Mouse (Mus musculus) brain, adult 2 months (tissue): ENCODE data around the gene Ctu2.

Experiments
- DNase-seq: peaks from one replicate; pipeline ENCODE4 v3.0.0; 2011; ENCODE audit warnings: low read depth, low spot score

Gene Ctu2

GRCm38 (mm10) chr8:122484831-122485230, 8.9 kb downstream of the Ctu2 start:
- DNase-seq: no peak

DNA sequence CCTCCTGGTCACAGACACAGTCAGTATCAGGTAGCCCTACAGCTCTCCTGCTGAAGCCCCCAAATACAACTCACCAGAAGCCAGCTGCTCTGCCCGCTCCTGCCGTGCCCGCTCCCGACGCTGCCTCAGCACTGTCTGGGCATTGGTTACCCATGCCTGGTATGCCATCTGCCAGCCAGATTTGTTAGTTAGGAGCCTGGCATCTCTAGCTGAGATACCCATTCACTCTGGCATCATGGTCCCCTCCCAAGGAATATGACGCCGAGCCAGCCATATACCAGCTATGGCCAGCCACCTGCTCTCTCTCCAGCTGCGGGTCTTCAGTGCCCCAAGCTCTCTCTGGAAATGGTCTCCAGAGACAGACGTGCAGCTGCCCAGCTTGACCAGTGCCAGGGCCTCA, 12.4 kb downstream of the Ctu2 start:
- DNase-seq: no peak

- DNase-seq: no peak
Observed at GRCm38 (mm10) chr8:122497016-122497734, 21.2 kb downstream of the Ctu2 start.

GRCm38 (mm10) chr8:122497912-122498311, 22.0 kb downstream of the Ctu2 start:
- DNase-seq: no peak

DNA sequence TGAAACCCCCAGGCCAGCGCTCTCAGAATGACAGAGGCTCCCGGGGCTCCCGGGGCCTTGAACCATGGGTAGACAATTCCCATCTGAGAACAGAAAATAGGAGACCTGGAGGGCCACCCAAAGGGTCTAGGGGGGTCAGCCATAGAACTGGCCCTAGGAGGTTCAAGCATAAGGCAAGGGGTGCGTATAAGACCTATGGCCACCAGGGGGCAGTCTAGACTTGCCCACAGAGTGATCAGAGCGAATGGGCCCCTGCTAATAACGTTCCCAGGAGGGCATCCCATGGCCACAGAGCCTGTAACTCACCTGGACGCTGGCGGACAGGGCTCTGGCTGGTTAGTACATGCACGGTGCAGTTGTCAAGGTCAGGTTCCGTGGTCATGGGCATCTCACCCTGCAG, 24.9 kb downstream of the Ctu2 start:
- DNase-seq: peak; percentile 84

GRCm38 (mm10) chr8:122511552-122511951, 35.6 kb downstream of the Ctu2 start:
- DNase-seq: no peak

DNA sequence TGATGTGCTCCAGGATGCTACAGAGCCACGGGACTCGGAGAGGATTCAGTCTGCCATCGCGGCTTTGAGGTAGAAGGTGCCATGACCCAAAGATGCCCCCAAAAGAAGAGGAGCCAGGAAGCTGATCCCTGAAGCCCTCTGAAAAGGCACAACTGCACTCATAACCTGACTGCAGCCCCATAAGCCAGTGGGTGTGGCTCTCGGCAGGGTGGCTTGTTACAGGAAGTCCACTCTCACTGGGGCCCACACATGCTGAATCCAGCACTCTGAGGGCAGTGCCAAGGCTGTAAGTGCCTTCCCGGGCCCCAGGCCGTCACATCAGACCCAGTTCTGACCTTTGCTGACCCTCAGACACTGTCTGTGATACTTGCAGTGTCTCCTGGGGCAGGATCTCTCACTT, 36.4 kb downstream of the Ctu2 start:
- DNase-seq: no peak

- DNase-seq: no peak
Observed at GRCm38 (mm10) chr8:122515699-122516098, 39.8 kb downstream of the Ctu2 start.

GRCm38 (mm10) chr8:122517541-122518190, 41.7 kb downstream of the Ctu2 start:
- no peak for DNase-seq

- no peak for DNase-seq
Observed at GRCm38 (mm10) chr8:122520611-122521010, 44.7 kb downstream of the Ctu2 start.

DNA sequence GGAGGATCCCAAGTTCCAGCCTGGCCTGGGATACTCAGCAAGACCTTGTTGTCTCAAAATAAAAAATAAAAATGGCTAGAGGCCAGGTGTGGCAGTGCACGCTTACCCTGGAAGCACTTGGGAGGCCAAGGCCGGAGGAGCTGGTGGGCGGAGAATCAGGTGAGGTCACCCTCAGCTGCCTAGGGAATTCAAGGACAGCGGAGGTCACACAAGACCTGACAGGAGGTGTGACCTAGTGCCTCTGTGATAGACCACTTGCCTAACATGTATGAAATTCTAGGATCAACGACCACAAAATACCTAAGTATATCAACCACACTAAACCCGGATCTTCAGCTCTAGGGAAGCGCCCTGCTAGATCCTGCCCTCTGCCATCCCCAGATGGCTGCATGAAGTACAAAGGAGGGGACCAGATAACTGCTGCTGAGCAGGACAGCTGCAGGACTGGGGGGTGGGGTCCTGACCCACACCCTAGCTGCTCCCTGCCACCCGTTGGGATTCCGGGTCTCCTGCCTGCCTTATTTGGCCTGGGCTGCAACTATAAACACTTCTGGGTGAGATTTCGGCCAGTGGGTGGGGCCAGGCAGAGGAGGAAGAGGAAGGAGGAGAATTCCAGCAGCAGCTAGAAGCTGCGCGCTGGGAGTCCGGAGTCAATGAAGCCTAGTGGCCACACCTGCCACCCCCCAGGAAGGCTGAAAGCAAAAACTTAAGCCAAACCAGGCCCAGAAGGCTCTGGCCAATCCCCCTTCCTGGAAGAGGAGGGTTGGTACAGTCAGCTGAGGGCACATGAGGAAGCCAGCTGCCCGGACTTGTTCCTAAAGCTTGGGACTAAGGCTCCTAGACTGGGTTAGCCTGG, 47.1 kb downstream of the Ctu2 start:
- DNase-seq: peak; percentile 4

DNA sequence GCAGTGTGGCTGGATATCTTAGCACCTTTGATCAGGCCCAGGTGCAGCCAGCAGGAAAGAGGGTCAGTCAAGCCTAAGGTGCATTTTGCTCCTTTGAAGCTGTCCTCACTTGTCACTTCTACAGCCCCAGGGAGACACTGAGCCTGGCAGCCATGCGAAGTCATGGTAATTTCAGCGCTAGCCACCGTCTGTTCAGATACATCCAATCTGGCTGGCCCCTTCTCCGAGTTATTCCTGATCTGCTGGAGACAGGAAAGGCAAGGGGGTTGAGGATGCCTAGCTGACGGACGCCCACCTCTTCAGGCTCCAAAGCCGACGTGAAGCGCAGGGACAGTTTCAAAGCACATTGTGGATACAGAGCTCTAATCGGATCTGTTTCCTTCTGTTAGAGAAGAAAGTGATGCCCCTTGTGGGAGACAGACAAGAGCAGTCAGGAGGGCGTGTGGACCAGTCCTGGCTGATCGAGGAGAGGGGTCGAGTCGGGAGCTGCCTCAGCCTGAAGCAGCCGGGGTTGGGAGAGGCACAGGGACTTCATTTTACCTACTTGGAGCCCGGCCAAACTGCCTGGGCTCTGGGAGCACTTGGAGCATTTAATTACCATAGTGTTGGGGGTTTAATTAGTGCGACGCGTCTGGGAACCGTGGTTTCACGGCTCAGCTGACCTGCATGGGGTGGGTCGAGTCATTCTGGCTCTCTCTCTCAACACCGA, 47.9 kb downstream of the Ctu2 start:
- DNase-seq: peak; percentile 56

DNA sequence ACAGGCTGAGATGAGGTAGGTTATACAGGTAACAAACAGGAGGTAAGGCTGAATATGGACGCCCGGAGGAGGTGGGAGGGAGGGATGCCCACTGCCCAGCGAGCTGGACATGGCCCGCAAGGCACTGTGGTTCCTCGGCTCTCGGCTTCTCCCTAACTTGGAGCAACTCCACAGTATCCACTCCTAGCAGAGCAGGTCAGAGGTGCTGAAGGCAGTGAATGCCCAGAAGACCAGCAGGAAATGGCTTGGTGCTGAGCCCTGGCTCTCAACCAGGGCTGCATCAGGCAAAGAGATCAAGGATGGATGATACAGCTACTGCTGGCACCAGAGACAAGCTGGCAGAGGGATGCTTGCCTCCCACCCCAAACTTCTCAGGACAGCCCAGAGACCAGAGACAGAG, 48.6 kb downstream of the Ctu2 start:
- no peak for DNase-seq

- no peak for DNase-seq
Observed at GRCm38 (mm10) chr8:122525004-122525403, 49.1 kb downstream of the Ctu2 start.

DNA sequence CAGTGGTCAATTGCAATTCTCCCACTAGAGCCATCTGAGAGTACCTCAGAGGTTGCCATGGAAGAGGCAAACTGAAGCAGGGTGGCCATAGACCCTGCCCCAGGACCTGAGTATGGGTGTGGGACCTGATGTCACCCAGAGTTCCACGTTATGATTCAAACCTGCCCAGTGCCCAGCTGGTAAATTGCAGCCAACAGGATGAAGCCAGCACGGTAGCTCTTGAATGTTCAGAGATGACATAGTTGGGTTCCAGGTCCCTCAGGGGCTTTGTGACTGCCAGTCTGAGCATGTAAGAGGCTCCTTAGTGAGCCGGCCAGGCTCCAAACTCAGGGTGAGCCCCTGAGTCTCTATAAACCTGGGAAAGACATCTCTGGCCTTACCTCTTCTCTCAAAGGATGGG, 50.1 kb downstream of the Ctu2 start:
- DNase-seq: no peak

DNA sequence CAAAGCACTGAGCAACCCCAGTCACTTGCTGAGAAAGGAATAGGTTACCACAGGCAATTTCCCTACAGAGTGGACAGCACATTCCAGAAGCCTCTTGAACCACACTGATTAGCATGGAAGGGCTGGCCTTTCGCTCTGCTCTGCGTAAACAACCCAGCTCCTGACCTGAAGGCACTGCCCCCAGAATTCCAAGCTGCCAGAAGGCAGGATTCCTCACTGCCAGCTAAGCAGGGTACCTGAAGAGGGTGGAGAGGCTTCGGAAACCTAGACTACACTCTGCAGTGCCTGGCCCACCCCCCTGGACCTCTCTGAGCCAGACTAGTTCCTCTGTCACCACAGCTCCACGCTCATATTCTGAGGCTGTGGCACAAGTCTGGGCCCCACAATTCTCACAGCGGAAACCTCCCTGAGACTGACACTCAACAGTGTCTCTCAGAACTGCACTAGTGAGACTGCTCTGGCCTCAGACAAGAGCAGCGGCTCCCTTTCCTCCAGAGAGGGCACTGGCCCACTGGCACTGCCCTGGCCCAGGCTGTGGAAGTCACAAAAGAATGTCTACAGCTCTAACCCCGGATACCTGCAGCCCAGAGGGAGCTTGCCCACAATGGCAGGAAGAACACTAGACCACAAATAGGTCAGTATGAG, 50.7 kb downstream of the Ctu2 start:
- no peak for DNase-seq

GRCm38 (mm10) chr8:122527937-122528336, 52.0 kb downstream of the Ctu2 start:
- no peak for DNase-seq

DNA sequence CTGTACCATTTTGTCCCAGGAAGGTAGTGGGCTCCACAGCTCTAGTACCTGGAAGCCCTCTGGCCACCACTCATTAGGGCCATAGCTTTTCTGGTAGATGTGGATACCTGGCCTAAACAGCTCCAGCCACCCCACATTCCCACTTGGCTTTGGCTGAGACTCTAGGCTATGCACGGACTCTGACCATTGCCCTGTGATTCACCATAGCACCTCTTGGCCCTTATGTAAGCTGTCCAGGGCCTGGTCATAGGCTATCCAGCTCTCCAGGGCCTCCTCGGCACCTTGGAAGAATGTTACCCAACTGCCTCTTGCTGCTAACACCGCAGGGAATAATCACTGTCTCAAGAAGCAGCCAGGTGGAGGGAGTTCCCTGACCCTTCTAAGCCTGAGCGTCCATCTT, 53.2 kb downstream of the Ctu2 start:
- no peak for DNase-seq

- DNase-seq: no peak
Observed at GRCm38 (mm10) chr8:122531312-122531711, 55.4 kb downstream of the Ctu2 start.
